Mouse (Mus musculus) adipocyte (in vitro differentiated cells): ENCODE measurements around the gene Copz2.
"Not testable (repeated sequence)": the region's sequence is repeated elsewhere in the genome, so short reads cannot be mapped to it uniquely, and the experiment has no call there.

ENCODE experiments used
- DNase-seq: peaks from one replicate; pipeline ENCODE4 v3.0.0-alpha.2; 2016; ENCODE audit warnings: low spot score

Copz2 gene

GRCm38 (mm10) chr11:96849681-96850467 lies at the start of gene Copz2:
Gene Copz2, plus strand, starts transcription at chr11:96849870.
- DNase-seq = peak; percentile 68

GRCm38 (mm10) chr11:96805606-96806005 lies 44.1 kb upstream of the Copz2 start:
- no peak for DNase-seq

- peak; percentile 46 for DNase-seq
These were observed 41.6 kb upstream of the Copz2 start for GRCm38 (mm10) chr11:96808066-96808465.

GRCm38 (mm10) chr11:96809562-96810235 lies 40.0 kb upstream of the Copz2 start:
- DNase-seq = peak; percentile 6

GRCm38 (mm10) chr11:96811188-96811587 lies 38.5 kb upstream of the Copz2 start:
- not testable (repeated sequence) for DNase-seq

- no peak for DNase-seq
These were observed 36.2 kb upstream of the Copz2 start for GRCm38 (mm10) chr11:96813455-96813854.

GRCm38 (mm10) chr11:96813920-96814319 lies 35.8 kb upstream of the Copz2 start:
- DNase-seq = no peak

GRCm38 (mm10) chr11:96814443-96814842 lies 35.2 kb upstream of the Copz2 start:
- DNase-seq = no peak

- DNase-seq = no peak
These were observed 33.8 kb upstream of the Copz2 start for GRCm38 (mm10) chr11:96815895-96816294.

- DNase-seq = no peak
These were observed 33.2 kb upstream of the Copz2 start for GRCm38 (mm10) chr11:96816494-96816893.

- DNase-seq = no peak
These were observed 32.7 kb upstream of the Copz2 start for GRCm38 (mm10) chr11:96816979-96817378.

GRCm38 (mm10) chr11:96818128-96818710 lies 31.5 kb upstream of the Copz2 start:
- no peak for DNase-seq

- DNase-seq = no peak
These were observed 27.7 kb upstream of the Copz2 start for GRCm38 (mm10) chr11:96821956-96822355.

GRCm38 (mm10) chr11:96822675-96823470 lies 26.8 kb upstream of the Copz2 start:
- peak; percentile 95 for DNase-seq

GRCm38 (mm10) chr11:96823471-96823837 lies 26.2 kb upstream of the Copz2 start:
- DNase-seq = peak; percentile 30

- peak; percentile 91 for DNase-seq
These were observed 25.5 kb upstream of the Copz2 start for GRCm38 (mm10) chr11:96823880-96824782.

- DNase-seq = peak; percentile 88
These were observed 24.7 kb upstream of the Copz2 start for GRCm38 (mm10) chr11:96824783-96825495.

- peak; percentile 83 for DNase-seq
These were observed 23.2 kb upstream of the Copz2 start for GRCm38 (mm10) chr11:96826481-96826880.

- no peak for DNase-seq
These were observed 22.5 kb upstream of the Copz2 start for GRCm38 (mm10) chr11:96827062-96827581.

- peak; percentile 43 for DNase-seq
These were observed 21.8 kb upstream of the Copz2 start for GRCm38 (mm10) chr11:96827917-96828316.
